Mouse (Mus musculus): ENCODE results near the gene Rabep1. TPM values are rescaled to one million over a fixed set of nuclear protein-coding genes. Genes with fewer than 3 reads are reported as not detected.

Rabep1 gene
- polyA plus RNA-seq, 1 experiment from 2014 or later: 77.0 TPM

DNA sequence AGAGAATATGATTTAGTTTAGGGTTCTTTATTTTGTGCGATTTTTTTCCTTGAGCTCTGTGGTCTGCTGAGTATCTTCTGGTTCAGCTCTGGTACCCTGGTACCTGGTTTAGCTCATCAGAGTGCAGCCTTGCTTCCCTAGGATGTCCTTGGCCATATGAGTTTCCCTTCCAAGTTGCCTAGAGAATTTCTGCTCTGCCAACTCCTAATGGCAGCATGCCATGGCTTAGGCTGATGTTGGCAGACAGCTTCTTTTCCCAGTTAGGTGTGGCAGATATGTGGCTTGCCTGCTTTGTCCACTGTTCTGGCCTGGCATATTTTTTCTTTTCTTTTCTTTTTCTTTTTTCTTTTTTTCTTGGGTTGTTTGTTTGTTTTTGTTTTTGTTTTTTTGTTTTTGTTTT lies 25.8 kb downstream of the Rabep1 start:
- ATAC-seq (ENCODE audit: low FRiP score, low TSS enrichment): no peak
- WGBS: 100% methylated on average over 1 of the region's 1 CpGs
- peak; percentile 57 for DNase-seq
- Histone ChIP-seq H3K4me1 (ENCODE audit: control insufficient read depth, insufficient read depth, low read length) (peaks cover 6% of the 10 kb centered on the region), H3K4me2 (ENCODE audit: low read length) (no peak overlapping the region), H3K9me3 (ENCODE audit: control insufficient read depth, low read length) (no peaks in the 10 kb centered on the region), H3K4me3 (replicated peaks; ENCODE audit: low read depth, low read length) (no peak overlapping the region), H3K36me3 (ENCODE audit: control insufficient read depth, insufficient read depth, low read length) (no peaks in the 10 kb centered on the region), H3K27me3 (ENCODE audit: control insufficient read depth, insufficient read depth, low read length) (no peaks in the 10 kb centered on the region), H3K9ac (replicated peaks; ENCODE audit: low read length) (no peak overlapping the region), H3K27ac (replicated peaks; ENCODE audit: low read depth, low read length) (no peak overlapping the region)

DNA sequence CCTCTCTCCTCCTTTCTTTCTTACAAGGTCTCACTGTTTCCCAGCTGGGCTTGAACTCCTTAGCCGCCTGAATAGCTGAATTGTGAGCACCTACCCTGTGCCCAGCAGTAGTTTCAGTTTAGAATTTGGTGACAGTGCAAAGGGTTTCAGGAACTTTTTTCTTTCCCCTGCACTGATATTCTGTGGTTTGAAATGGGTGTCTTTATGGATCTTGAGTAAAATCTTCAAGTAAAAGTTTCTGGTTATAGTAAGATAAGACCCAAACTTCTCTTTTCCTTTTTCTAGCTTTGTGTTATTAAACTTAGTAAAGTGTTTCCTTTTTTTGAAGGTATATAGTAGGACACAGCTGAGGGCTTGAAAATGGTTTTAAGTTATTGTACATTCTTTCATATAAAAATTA lies 26.5 kb downstream of the Rabep1 start:
- H3K4me1 ChIP-seq (ENCODE audit: control insufficient read depth, insufficient read depth, low read length): peaks cover 6% of the 10 kb centered on the region
- no peak for ATAC-seq (ENCODE audit: low FRiP score, low TSS enrichment)
- DNase-seq: no peak
- H3K27me3 ChIP-seq (ENCODE audit: control insufficient read depth, insufficient read depth, low read length): no peaks in the 10 kb centered on the region
- 73% methylated on average over 1 of the region's 1 CpGs for WGBS
- H3K9ac ChIP-seq (replicated peaks; ENCODE audit: low read length): no peak overlapping the region
- H3K27ac ChIP-seq (replicated peaks; ENCODE audit: low read depth, low read length): no peak overlapping the region
- H3K4me2 ChIP-seq (ENCODE audit: low read length): no peak overlapping the region
- H3K36me3 ChIP-seq (ENCODE audit: control insufficient read depth, insufficient read depth, low read length): no peaks in the 10 kb centered on the region
- H3K9me3 ChIP-seq (ENCODE audit: control insufficient read depth, low read length): no peaks in the 10 kb centered on the region
- no peak overlapping the region for H3K4me3 ChIP-seq (replicated peaks; ENCODE audit: low read depth, low read length)

DNA sequence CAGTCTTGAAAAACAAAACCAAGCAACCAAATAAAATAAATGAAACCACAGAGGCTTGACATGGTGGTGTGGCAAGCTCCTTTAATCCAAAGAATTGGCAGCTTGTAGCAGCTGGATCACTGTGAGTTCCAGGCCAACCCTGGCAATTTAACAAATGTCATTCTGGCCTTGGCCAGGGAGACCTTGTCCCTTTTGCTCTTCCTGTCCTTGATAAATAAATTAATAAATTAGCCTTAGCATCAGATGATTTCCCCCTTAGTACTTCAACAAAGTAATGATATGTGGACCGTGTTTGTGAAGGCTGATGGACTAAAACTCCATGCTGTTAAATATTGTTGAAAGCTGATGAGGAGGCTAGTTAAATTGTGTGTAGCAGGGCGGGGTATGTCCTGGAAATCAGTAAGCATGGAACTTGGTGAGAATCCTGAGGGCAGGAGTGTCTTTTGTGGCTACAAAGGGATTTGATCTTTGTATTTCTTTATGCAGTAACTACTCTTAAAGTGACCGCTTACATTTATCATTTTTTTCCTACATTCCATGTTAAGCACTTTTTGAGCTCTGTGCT lies 27.3 kb downstream of the Rabep1 start:
- H3K9me3 ChIP-seq (ENCODE audit: control insufficient read depth, low read length): no peaks in the 10 kb centered on the region
- no peak overlapping the region for H3K27ac ChIP-seq (replicated peaks; ENCODE audit: low read depth, low read length)
- DNase-seq: no peak
- H3K4me1 ChIP-seq (ENCODE audit: control insufficient read depth, insufficient read depth, low read length): peaks cover 6% of the 10 kb centered on the region
- WGBS: 94% methylated on average over 3 of the region's 3 CpGs
- H3K27me3 ChIP-seq (ENCODE audit: control insufficient read depth, insufficient read depth, low read length): no peaks in the 10 kb centered on the region
- H3K4me3 ChIP-seq (replicated peaks; ENCODE audit: low read depth, low read length): no peak overlapping the region
- H3K4me2 ChIP-seq (ENCODE audit: low read length): no peak overlapping the region
- no peaks in the 10 kb centered on the region; the same call in 1 of the 2 replicates for H3K36me3 ChIP-seq (ENCODE audit: control insufficient read depth, insufficient read depth, low read length)
- ATAC-seq (ENCODE audit: low FRiP score, low TSS enrichment): no peak
- no peak overlapping the region for H3K9ac ChIP-seq (replicated peaks; ENCODE audit: low read length)

DNA sequence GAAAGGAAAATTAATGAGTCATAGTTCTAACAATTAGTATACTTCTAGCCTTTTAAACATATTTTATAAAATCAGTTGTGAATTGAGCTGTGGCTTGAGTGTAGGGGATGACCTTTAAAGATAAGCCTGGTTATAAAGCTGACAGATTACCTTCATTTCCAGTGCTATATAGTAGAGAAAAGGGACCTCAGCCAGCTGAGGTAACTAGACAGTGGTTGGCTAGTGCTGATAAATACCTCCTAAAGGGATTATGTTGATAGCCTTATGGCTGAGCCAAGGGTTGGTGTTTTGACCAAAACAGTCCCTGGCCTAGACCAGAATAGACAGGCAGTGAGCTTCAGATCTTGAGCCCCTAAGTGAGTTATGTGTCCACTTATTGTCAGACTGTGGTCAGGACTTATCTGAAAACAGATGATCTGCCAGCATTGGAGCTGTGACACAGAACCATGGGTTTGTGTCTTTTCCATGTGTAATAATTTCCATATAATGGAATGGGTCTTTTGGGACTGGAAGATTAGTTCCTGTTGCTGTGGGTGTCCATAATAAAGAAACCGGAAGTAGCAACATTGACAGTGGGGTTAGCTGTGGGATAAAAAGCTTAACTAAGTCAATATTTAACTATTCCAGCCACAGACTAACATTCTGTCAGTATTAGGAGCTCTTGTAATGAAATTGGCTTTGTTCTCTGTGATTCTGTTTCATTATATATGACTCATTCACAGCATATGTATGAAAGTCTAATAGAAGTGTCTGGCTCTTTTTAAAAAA lies 29.5 kb downstream of the Rabep1 start:
- WGBS: 64% methylated on average over 1 of the region's 1 CpGs
- no peaks in the 10 kb centered on the region for H3K9me3 ChIP-seq (ENCODE audit: control insufficient read depth, low read length)
- DNase-seq: no peak
- H3K27ac ChIP-seq (replicated peaks; ENCODE audit: low read depth, low read length): no peak overlapping the region; the same call in 1 of the 2 replicates
- no peak overlapping the region for H3K4me2 ChIP-seq (ENCODE audit: low read length)
- H3K36me3 ChIP-seq (ENCODE audit: control insufficient read depth, insufficient read depth, low read length): no peaks in the 10 kb centered on the region; the same call in 1 of the 2 replicates
- no peak overlapping the region for H3K4me3 ChIP-seq (replicated peaks; ENCODE audit: low read depth, low read length)
- no peaks in the 10 kb centered on the region for H3K27me3 ChIP-seq (ENCODE audit: control insufficient read depth, insufficient read depth, low read length)
- no peak for ATAC-seq (ENCODE audit: low FRiP score, low TSS enrichment)
- H3K9ac ChIP-seq (replicated peaks; ENCODE audit: low read length): no peak overlapping the region
- H3K4me1 ChIP-seq (ENCODE audit: control insufficient read depth, insufficient read depth, low read length): peaks cover 6% of the 10 kb centered on the region

DNA sequence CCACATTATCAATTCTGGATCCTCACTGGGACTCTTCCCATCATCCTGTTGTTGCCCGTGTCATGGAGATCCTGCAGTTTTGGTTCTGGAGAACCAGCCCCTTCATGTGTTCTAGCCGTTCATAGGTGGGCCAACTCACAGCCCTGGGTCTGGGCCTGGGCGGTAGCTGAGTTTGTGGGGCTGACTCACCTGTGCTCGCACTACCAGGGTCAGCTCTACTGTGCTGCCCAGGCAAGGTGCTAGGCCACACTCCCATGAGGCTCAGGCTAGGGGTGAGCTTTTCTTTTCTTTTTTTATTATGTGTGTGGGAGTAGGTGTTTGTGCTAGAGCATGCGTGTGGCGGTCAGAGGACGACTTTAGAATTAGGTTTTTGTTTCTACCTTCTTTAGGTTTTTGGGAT lies 33.1 kb downstream of the Rabep1 start:
- peaks cover 6% of the 10 kb centered on the region for H3K4me1 ChIP-seq (ENCODE audit: control insufficient read depth, insufficient read depth, low read length)
- no peak overlapping the region for H3K4me3 ChIP-seq (replicated peaks; ENCODE audit: low read depth, low read length)
- no peaks in the 10 kb centered on the region for H3K9me3 ChIP-seq (ENCODE audit: control insufficient read depth, low read length)
- no peak for ATAC-seq (ENCODE audit: low FRiP score, low TSS enrichment)
- DNase-seq: no peak
- no peaks in the 10 kb centered on the region for H3K27me3 ChIP-seq (ENCODE audit: control insufficient read depth, insufficient read depth, low read length)
- no peak overlapping the region for H3K27ac ChIP-seq (replicated peaks; ENCODE audit: low read depth, low read length)
- H3K4me2 ChIP-seq (ENCODE audit: low read length): no peak overlapping the region
- no peak overlapping the region for H3K9ac ChIP-seq (replicated peaks; ENCODE audit: low read length)
- H3K36me3 ChIP-seq (ENCODE audit: control insufficient read depth, insufficient read depth, low read length): peaks cover 4% of the 10 kb centered on the region; the same call in 1 of the 2 replicates
- 92% methylated on average over 7 of the region's 7 CpGs for WGBS

DNA sequence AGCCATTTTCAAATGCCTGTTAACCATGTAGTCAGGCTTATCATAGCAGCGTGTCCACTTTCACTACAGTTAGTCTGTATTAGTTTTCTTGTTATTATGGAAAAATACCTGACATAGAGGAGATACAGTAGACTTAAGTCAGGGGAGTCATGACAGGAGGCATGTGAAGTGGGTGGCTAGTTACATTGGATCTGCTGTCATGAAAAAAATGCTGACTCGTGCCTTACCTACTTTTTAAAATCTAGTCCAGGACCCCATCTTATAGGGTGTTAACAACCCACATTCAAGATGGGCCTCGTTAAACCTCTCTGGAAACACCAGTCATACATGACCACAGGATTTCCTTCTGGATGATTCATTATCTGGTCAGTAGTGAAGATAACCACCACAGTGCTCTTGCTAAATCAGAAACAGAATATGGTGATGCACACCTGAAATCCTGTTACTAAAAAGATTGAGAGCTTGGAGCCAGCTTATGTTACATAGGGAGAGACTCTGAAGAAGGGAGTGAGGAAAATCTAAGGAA lies 38.4 kb downstream of the Rabep1 start:
- no peak overlapping the region for H3K4me3 ChIP-seq (replicated peaks; ENCODE audit: low read depth, low read length)

DNA sequence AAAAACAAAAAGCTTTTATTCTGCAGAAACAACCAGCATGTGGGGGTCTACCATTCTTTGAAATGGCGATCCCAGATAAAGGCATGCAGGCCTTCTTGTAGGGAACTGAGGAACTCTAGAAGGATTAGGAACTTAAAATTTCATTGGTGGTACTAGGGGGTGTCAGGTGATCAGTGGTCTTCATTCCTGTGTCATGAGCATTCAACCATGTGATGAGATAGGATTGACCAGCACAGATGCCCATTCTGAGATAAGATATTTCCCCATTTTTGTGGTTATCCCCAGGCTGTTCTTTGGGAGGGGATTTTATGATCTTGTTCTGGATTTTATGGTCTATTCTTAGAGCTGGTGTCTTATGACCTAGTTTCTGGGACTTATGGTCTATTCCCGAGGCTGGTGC lies 46.1 kb downstream of the Rabep1 start:
- Histone ChIP-seq H3K4me2 (ENCODE audit: low read length) (no peak overlapping the region), H3K27ac (replicated peaks; ENCODE audit: low read depth, low read length) (no peak overlapping the region), H3K9ac (replicated peaks; ENCODE audit: low read length) (no peak overlapping the region), H3K4me1 (ENCODE audit: control insufficient read depth, insufficient read depth, low read length) (no peaks in the 10 kb centered on the region), H3K27me3 (ENCODE audit: control insufficient read depth, insufficient read depth, low read length) (no peaks in the 10 kb centered on the region), H3K9me3 (ENCODE audit: control insufficient read depth, low read length) (no peaks in the 10 kb centered on the region), H3K36me3 (ENCODE audit: control insufficient read depth, insufficient read depth, low read length) (peaks cover 45% of the 10 kb centered on the region), H3K4me3 (replicated peaks; ENCODE audit: low read depth, low read length) (no peak overlapping the region)
- 94% methylated on average over 2 of the region's 2 CpGs for WGBS
- DNase-seq (no peak), ATAC-seq (ENCODE audit: low FRiP score, low TSS enrichment) (no peak)

More for the DNA sequence above, 38.4 kb downstream of the Rabep1 start:
- H3K9ac ChIP-seq (replicated peaks; ENCODE audit: low read length): no peak overlapping the region
- H3K27me3 ChIP-seq (ENCODE audit: control insufficient read depth, insufficient read depth, low read length): no peaks in the 10 kb centered on the region
- no peak overlapping the region for H3K4me2 ChIP-seq (ENCODE audit: low read length)
- ATAC-seq (ENCODE audit: low FRiP score, low TSS enrichment) (no peak), DNase-seq (no peak)
- H3K27ac ChIP-seq (replicated peaks; ENCODE audit: low read depth, low read length): no peak overlapping the region
- WGBS: 96% methylated on average over 3 of the region's 3 CpGs
- peaks cover 32% of the 10 kb centered on the region for H3K36me3 ChIP-seq (ENCODE audit: control insufficient read depth, insufficient read depth, low read length)
- H3K4me1 ChIP-seq (ENCODE audit: control insufficient read depth, insufficient read depth, low read length): no peaks in the 10 kb centered on the region
- no peaks in the 10 kb centered on the region for H3K9me3 ChIP-seq (ENCODE audit: control insufficient read depth, low read length)

DNA sequence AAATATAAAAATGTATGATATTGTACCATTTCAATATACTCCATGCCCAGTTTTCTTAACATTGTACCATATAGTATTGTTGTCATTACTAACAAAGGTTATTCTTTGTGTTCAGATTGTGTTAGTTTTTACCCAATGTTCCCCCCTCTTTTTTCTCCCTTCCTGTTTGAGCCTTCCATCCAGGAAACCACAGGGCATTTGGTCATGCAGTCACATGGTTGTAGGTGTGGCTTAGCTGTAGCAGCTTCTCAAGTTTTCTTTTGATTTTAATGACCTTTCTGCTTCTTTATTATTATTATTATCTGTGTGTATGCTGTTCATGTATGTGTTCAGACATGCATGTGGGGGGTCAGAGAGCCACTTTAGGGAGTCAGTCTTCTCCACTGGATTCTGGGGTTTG lies 47.0 kb downstream of the Rabep1 start:
- H3K36me3 ChIP-seq (ENCODE audit: control insufficient read depth, insufficient read depth, low read length): peaks cover 43% of the 10 kb centered on the region

DNA sequence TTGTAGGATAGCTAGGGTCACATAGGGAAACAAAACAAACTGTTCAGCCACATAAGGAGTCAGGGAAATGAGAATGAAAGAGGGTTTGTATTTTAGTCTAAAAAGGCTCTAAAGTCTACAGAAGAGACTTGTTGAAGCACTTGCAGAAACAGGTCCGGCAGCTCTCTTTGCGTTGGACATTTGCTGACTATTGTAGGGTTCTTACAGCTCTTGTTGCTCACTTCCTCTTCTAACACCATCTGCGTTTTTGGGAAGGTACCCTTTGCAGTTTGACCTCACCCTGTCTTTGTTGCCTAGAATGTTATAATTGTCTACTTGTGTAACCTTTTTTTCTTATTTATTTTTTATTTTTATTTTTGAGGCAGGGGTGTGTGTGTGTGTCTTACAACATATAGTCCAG lies 53.1 kb downstream of the Rabep1 start:
- Histone ChIP-seq H3K27me3 (ENCODE audit: control insufficient read depth, insufficient read depth, low read length) (no peaks in the 10 kb centered on the region), H3K9me3 (ENCODE audit: control insufficient read depth, low read length) (no peaks in the 10 kb centered on the region), H3K27ac (replicated peaks; ENCODE audit: low read depth, low read length) (no peak overlapping the region), H3K9ac (replicated peaks; ENCODE audit: low read length) (no peak overlapping the region), H3K4me1 (ENCODE audit: control insufficient read depth, insufficient read depth, low read length) (no peaks in the 10 kb centered on the region), H3K4me2 (ENCODE audit: low read length) (no peak overlapping the region), H3K36me3 (ENCODE audit: control insufficient read depth, insufficient read depth, low read length) (peaks cover 34% of the 10 kb centered on the region), H3K4me3 (replicated peaks; ENCODE audit: low read depth, low read length) (no peak overlapping the region)
- ATAC-seq (ENCODE audit: low FRiP score, low TSS enrichment): no peak
- DNase-seq: no peak
- WGBS: 95% methylated on average over 3 of the region's 3 CpGs

More for the DNA sequence above, 47.0 kb downstream of the Rabep1 start:
- no peak overlapping the region for H3K9ac ChIP-seq (replicated peaks; ENCODE audit: low read length)
- H3K4me1 ChIP-seq (ENCODE audit: control insufficient read depth, insufficient read depth, low read length): no peaks in the 10 kb centered on the region
- ATAC-seq (ENCODE audit: low FRiP score, low TSS enrichment) (no peak), DNase-seq (no peak)
- no peak overlapping the region for H3K4me2 ChIP-seq (ENCODE audit: low read length)
- no peak overlapping the region for H3K4me3 ChIP-seq (replicated peaks; ENCODE audit: low read depth, low read length)
- H3K27me3 ChIP-seq (ENCODE audit: control insufficient read depth, insufficient read depth, low read length): no peaks in the 10 kb centered on the region
- no peaks in the 10 kb centered on the region for H3K9me3 ChIP-seq (ENCODE audit: control insufficient read depth, low read length)
- H3K27ac ChIP-seq (replicated peaks; ENCODE audit: low read depth, low read length): no peak overlapping the region
